Mouse (Mus musculus): Measurements from ENCODE around the gene Slc16a5. TPM values are rescaled to one million over a fixed set of nuclear protein-coding genes. Genes with fewer than 3 reads are reported as not detected.

Gene Slc16a5
- polyA plus RNA-seq, 1 experiment, result 0.10 TPM

DNA sequence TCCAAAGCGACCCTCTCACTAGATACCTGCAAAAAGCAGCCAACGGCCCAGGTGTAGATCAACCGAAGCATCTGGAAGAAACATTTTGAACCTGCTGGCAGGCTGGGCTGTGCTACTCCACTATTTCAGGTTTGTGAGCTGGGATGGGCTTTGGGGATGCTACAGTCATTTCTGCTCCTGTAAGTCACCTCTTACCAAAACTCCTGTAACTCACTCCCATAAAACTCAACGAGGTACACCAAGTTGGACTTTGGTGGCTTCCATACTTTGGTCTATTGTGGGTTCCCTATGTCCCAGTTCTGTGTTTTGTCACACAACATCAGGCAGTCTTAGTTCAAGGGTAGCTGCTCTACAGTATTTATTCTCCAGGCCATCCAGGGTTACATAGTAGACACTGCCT is 58.8 kb downstream of the Slc16a5 start:
- Histone ChIP-seq H3K4me3 (no peak overlapping the region), H3K36me3 (ENCODE audit: control insufficient read depth, insufficient read depth) (peaks cover 30% of the 10 kb centered on the region), H3ac (ENCODE audit: control insufficient read depth, insufficient read length) (no peak overlapping the region), H3K27me3 (ENCODE audit: control insufficient read depth, insufficient read depth, insufficient read length) (no peaks in the 10 kb centered on the region), H3K79me2 (ENCODE audit: control insufficient read depth, insufficient read depth) (peaks cover 13% of the 10 kb centered on the region), H3K4me2 (ENCODE audit: low read depth) (no peak overlapping the region)
- TF ChIP-seq MYOD1 (IDR thresholded peaks at IDR 0.05; ENCODE audit: control insufficient read depth in 1 of 3, insufficient read length in 2 of 3, low read depth in 2 of 3), result no peak
- no peak for TF ChIP-seq SRF (IDR thresholded peaks at IDR 0.05; ENCODE audit: control insufficient read depth, insufficient read length, low read depth)

- peaks cover 41% of the 10 kb centered on the region for H3K36me3 ChIP-seq (ENCODE audit: control insufficient read depth, insufficient read depth)
- TF ChIP-seq MYOD1 (IDR thresholded peaks at IDR 0.05; ENCODE audit: control insufficient read depth in 1 of 3, insufficient read length in 2 of 3, low read depth in 2 of 3) (no peak), CEBPB (IDR thresholded peaks at IDR 0.05; ENCODE audit: insufficient read depth, poor library complexity, severe bottlenecking) (no peak), TCF12 (IDR thresholded peaks at IDR 0.05; ENCODE audit: insufficient read depth, poor library complexity, severe bottlenecking) (no peak), MYOG (IDR thresholded peaks at IDR 0.05; ENCODE audit: control insufficient read depth in 1 of 3, insufficient read depth in 1 of 3, insufficient read length in 2 of 3, low read depth in 2 of 3) (no peak), USF1 (IDR thresholded peaks at IDR 0.05; ENCODE audit: low read depth) (no peak), POLR2A (IDR thresholded peaks at IDR 0.05; ENCODE audit: insufficient read length, low read depth) (no peak), POLR2AphosphoS2 (IDR thresholded peaks at IDR 0.05; ENCODE audit: insufficient read length, low read depth) (no peak), MAX (IDR thresholded peaks at IDR 0.05; ENCODE audit: low read depth) (no peak), REST (IDR thresholded peaks at IDR 0.05; ENCODE audit: insufficient read depth, insufficient read length) (no peak), E2F4 (IDR thresholded peaks at IDR 0.05; ENCODE audit: insufficient read depth) (no peak), SRF (IDR thresholded peaks at IDR 0.05; ENCODE audit: control insufficient read depth, insufficient read length, low read depth) (no peak), TCF3 (IDR thresholded peaks at IDR 0.05; ENCODE audit: insufficient read length, low read depth) (no peak)
- H3K4me3 ChIP-seq, result no peak overlapping the region
- no peak overlapping the region for H3ac ChIP-seq (ENCODE audit: control insufficient read depth, insufficient read length)
- peaks cover 25% of the 10 kb centered on the region for H3K79me2 ChIP-seq (ENCODE audit: control insufficient read depth, insufficient read depth)
- no peaks in the 10 kb centered on the region for H3K27me3 ChIP-seq (ENCODE audit: control insufficient read depth, insufficient read depth, insufficient read length)
- H3K4me2 ChIP-seq (ENCODE audit: low read depth), result no peak overlapping the region
These were observed 60.0 kb downstream of the Slc16a5 start for GRCm38 (mm10) chr11:115522238-115522637.

- TF ChIP-seq MYOG (IDR thresholded peaks at IDR 0.05; ENCODE audit: control insufficient read depth in 1 of 3, insufficient read depth in 1 of 3, insufficient read length in 2 of 3, low read depth in 2 of 3), result no peak
- TF ChIP-seq TCF3 (IDR thresholded peaks at IDR 0.05; ENCODE audit: insufficient read length, low read depth), result no peak
- no peak for TF ChIP-seq E2F4 (IDR thresholded peaks at IDR 0.05; ENCODE audit: insufficient read depth)
- TF ChIP-seq REST (IDR thresholded peaks at IDR 0.05; ENCODE audit: insufficient read depth, insufficient read length), result no peak
- TF ChIP-seq POLR2AphosphoS2 (IDR thresholded peaks at IDR 0.05; ENCODE audit: insufficient read length, low read depth), result no peak
- TF ChIP-seq MAX (IDR thresholded peaks at IDR 0.05; ENCODE audit: low read depth), result no peak
- TF ChIP-seq SRF (IDR thresholded peaks at IDR 0.05; ENCODE audit: control insufficient read depth, insufficient read length, low read depth), result no peak
- no peak for TF ChIP-seq TCF12 (IDR thresholded peaks at IDR 0.05; ENCODE audit: insufficient read depth, poor library complexity, severe bottlenecking)
- Histone ChIP-seq H3K4me2 (ENCODE audit: low read depth) (no peak overlapping the region), H3ac (ENCODE audit: control insufficient read depth, insufficient read length) (no peak overlapping the region), H3K4me3 (no peak overlapping the region), H3K79me2 (ENCODE audit: control insufficient read depth, insufficient read depth) (peaks cover 30% of the 10 kb centered on the region), H3K36me3 (ENCODE audit: control insufficient read depth, insufficient read depth) (peaks cover 44% of the 10 kb centered on the region), H3K27me3 (ENCODE audit: control insufficient read depth, insufficient read depth, insufficient read length) (no peaks in the 10 kb centered on the region)
These were observed 60.4 kb downstream of the Slc16a5 start for GRCm38 (mm10) chr11:115522703-115523102.

Other genes with a start within 250 kb of the Slc16a5 start
- not detected for gene Grin2c, start 195.2 kb upstream of the Slc16a5 start, polyA plus RNA-seq (2012; fragmentation: generic; extraction: Trizol)
- gene Fdxr, start 185.4 kb upstream of the Slc16a5 start, polyA plus RNA-seq (2012; fragmentation: generic; extraction: Trizol), result 13.9 TPM
- gene Fads6, start 164.8 kb upstream of the Slc16a5 start, polyA plus RNA-seq (2012; fragmentation: generic; extraction: Trizol), result 0.62 TPM
- gene Otop2, start 155.3 kb upstream of the Slc16a5 start, polyA plus RNA-seq (2012; fragmentation: generic; extraction: Trizol), result 0.01 TPM
- 0.16 TPM for gene Ush1g, start 140.4 kb upstream of the Slc16a5 start, polyA plus RNA-seq (2012; fragmentation: generic; extraction: Trizol)
- gene Otop3, start 127.7 kb upstream of the Slc16a5 start, polyA plus RNA-seq (2012; fragmentation: generic; extraction: Trizol), result not detected
- 63.1 TPM for gene Hid1, start 94.7 kb upstream of the Slc16a5 start, polyA plus RNA-seq (2012; fragmentation: generic; extraction: Trizol)
- gene Cdr2l, start 80.6 kb upstream of the Slc16a5 start, polyA plus RNA-seq (2012; fragmentation: generic; extraction: Trizol), result 52.8 TPM
- 201 TPM for gene Mrpl58, start 58.7 kb upstream of the Slc16a5 start, polyA plus RNA-seq (2012; fragmentation: generic; extraction: Trizol)
- 693 TPM for gene Atp5h, start 42.5 kb upstream of the Slc16a5 start, polyA plus RNA-seq (2012; fragmentation: generic; extraction: Trizol)
- gene Kctd2, start 42.3 kb upstream of the Slc16a5 start, polyA plus RNA-seq (2012; fragmentation: generic; extraction: Trizol), result 27.3 TPM
- gene Trim80, start 21.9 kb upstream of the Slc16a5 start, polyA plus RNA-seq (2012; fragmentation: generic; extraction: Trizol), result not detected
- gene Armc7, start 13.2 kb downstream of the Slc16a5 start, polyA plus RNA-seq (2012; fragmentation: generic; extraction: Trizol), result 6.2 TPM
- gene Nt5c, start 29.4 kb downstream of the Slc16a5 start, polyA plus RNA-seq (2012; fragmentation: generic; extraction: Trizol), result 64.0 TPM
- 386 TPM for gene Jpt1, start 51.9 kb downstream of the Slc16a5 start, polyA plus RNA-seq (2012; fragmentation: generic; extraction: Trizol)
- gene Sumo2, start 73.8 kb downstream of the Slc16a5 start, polyA plus RNA-seq (2012; fragmentation: generic; extraction: Trizol), result 176 TPM
- 41.1 TPM for gene Nup85, start 102.0 kb downstream of the Slc16a5 start, polyA plus RNA-seq (2012; fragmentation: generic; extraction: Trizol)
- gene Mrps7, start 141.5 kb downstream of the Slc16a5 start, polyA plus RNA-seq (2012; fragmentation: generic; extraction: Trizol), result 61.5 TPM
- 16.4 TPM for gene Gga3, start 141.6 kb downstream of the Slc16a5 start, polyA plus RNA-seq (2012; fragmentation: generic; extraction: Trizol)
- gene Mif4gd, start 150.5 kb downstream of the Slc16a5 start, polyA plus RNA-seq (2012; fragmentation: generic; extraction: Trizol), result 17.5 TPM
- gene Slc25a19, start 165.8 kb downstream of the Slc16a5 start, polyA plus RNA-seq (2012; fragmentation: generic; extraction: Trizol), result 13.9 TPM
- gene Grb2, start 246.1 kb downstream of the Slc16a5 start, polyA plus RNA-seq (2012; fragmentation: generic; extraction: Trizol), result 71.2 TPM

Data from myocyte (in vitro differentiated cells).